Mouse (Mus musculus) forebrain, postnatal 0 days (tissue): ENCODE data around the gene Selenoi. TPM values are rescaled to one million over a fixed set of nuclear protein-coding genes. Genes with fewer than 3 reads are reported as not detected.
A peak's percentile ranks its signal among the peaks of the same experiment; 100 is the strongest.

Experiments
- ATAC-seq: fragments of 200-750 bp; cut with Nextera tagmentation; 2 replicates; pipeline ENCODE4 v1.8.0; 2017; ENCODE audit warnings: mild to moderate bottlenecking, moderate library complexity
- DNase-seq: peaks from one replicate; pipeline ENCODE4 v3.0.0-alpha.2; 2015
- H3K27ac ChIP-seq: fragments of 300-500 bp; sonication (generic); 2 replicates; pipeline ENCODE4 v1.5.1; 2014; ENCODE audit warnings: low read depth, mild to moderate bottlenecking, antibody characterized with exemption, low read length, moderate library complexity, mixed read lengths
- H3K27me3 ChIP-seq: fragments of 300-500 bp; sonication (generic); 2 replicates; pipeline ENCODE4 v1.6.1; 2014; ENCODE audit warnings: mild to moderate bottlenecking, low read length, mixed read lengths; ENCODE audit not compliant: insufficient read depth
- H3K36me3 ChIP-seq: fragments of 300-500 bp; sonication (generic); 2 replicates; pipeline ENCODE4 v1.6.1; 2014; ENCODE audit warnings: mild to moderate bottlenecking, moderate library complexity; ENCODE audit not compliant: insufficient read depth
- H3K4me1 ChIP-seq: fragments of 300-500 bp; sonication (generic); 2 replicates; pipeline ENCODE4 v1.6.1; 2014; ENCODE audit warnings: antibody characterized with exemption; ENCODE audit not compliant: insufficient read depth
- H3K4me2 ChIP-seq: fragments of 300-500 bp; sonication (generic); 2 replicates; pipeline ENCODE4 v1.6.1; 2014; ENCODE audit warnings: low read depth, mild to moderate bottlenecking, moderate library complexity
- H3K4me3 ChIP-seq: fragments of 300-500 bp; sonication (generic); 2 replicates; pipeline ENCODE4 v1.5.1; 2014; ENCODE audit warnings: low read depth, low read length, mixed read lengths
- H3K9ac ChIP-seq: fragments of 300-500 bp; sonication (generic); 2 replicates; pipeline ENCODE4 v1.6.1; 2014; ENCODE audit warnings: mild to moderate bottlenecking
- H3K9me3 ChIP-seq: fragments of 300-500 bp; sonication (generic); 2 replicates; pipeline ENCODE4 v1.6.1; 2016; ENCODE audit warnings: low read length
- CTCF ChIP-seq: sonication (generic); IDR thresholded peaks from 2 replicates; pipeline ENCODE4 v1.5.1; 2016; ENCODE audit warnings: antibody characterized with exemption, control low read depth, low read depth
- WGBS: fragments of 180-500 bp; shearing (Covaris S2); extraction: QIAGEN DNeasy Blood & Tissue Kit; methylation state at CpG from one replicate; pipeline ENCODE4 v1.1.7; 2014; 5-methylcytosine and 5-hydroxymethylcytosine counted together
- polyA plus RNA-seq: library from polyadenylated mRNA; unstranded; fragments of >200 nt; fragmentation: Nextera tagmentation; extraction: Ambion mirVana; gene quantifications from 2 replicates; pipeline ENCODE4 v1.2.1, GENCODE M21; 2015
- total RNA-seq: library from RNA; depleted of rRNA; stranded (reverse); fragments of >200 nt; gene quantifications from 2 replicates; pipeline ENCODE4 v1.2.3, GENCODE M21; 2014; rRNA removed

The Selenoi gene
- total and polyA plus RNA-seq, 2 experiments from 2014 or later: 21.1 to 59.6 TPM

- 31% methylated on average over 9 of the region's 9 CpGs for WGBS
- no peaks in the 10 kb centered on the region for H3K27me3 ChIP-seq
- no peaks in the 10 kb centered on the region for H3K4me1 ChIP-seq
- H3K9ac ChIP-seq: peak overlapping the region; percentile 66
- 0 out of 2 replicates have a peak, but pooled peaks cover 6% of the 10 kb centered on the region for H3K9me3 ChIP-seq
- H3K27ac ChIP-seq: peak overlapping the region; percentile 42
- H3K36me3 ChIP-seq: no peaks in the 10 kb centered on the region
- H3K4me2 ChIP-seq: peak overlapping the region; percentile 66
- no peak for TF ChIP-seq CTCF
- DNase-seq (no peak), ATAC-seq (peak; percentile 13; the same call in 1 of the 2 replicates)
- peak overlapping the region; percentile 56 for H3K4me3 ChIP-seq
These were observed 48.5 kb downstream of the Selenoi start for GRCm38 (mm10) chr5:30280864-30281263.

GRCm38 (mm10) chr5:30281291-30281732 is 48.9 kb downstream of the Selenoi start, which contains the start of gene Drc1:
TSS of gene Drc1 (plus strand) at chr5:30281388.
- no peaks in the 10 kb centered on the region for H3K27me3 ChIP-seq
- peak within 1 kb of the TSS; percentile 66 for H3K4me2 ChIP-seq
- DNase-seq (peak; percentile 87), ATAC-seq (peak; percentile 98)
- WGBS: under 1% methylated on average over 26 of the region's 26 CpGs
- H3K36me3 ChIP-seq: no peaks in the 10 kb centered on the region
- H3K9me3 ChIP-seq: 0 out of 2 replicates have a peak, but pooled peaks cover 6% of the 10 kb centered on the region
- H3K27ac ChIP-seq: peak within 1 kb of the TSS; percentile 42
- H3K4me3 ChIP-seq: peak within 1 kb of the TSS; percentile 56
- H3K4me1 ChIP-seq: no peaks in the 10 kb centered on the region
- peak within 1 kb of the TSS; percentile 66 for H3K9ac ChIP-seq
- no peak for TF ChIP-seq CTCF

- no peaks in the 10 kb centered on the region for H3K36me3 ChIP-seq
- DNase-seq: no peak
- H3K4me2 ChIP-seq: no peak overlapping the region
- H3K9me3 ChIP-seq: 0 out of 2 replicates have a peak, but pooled peaks cover 6% of the 10 kb centered on the region
- H3K9ac ChIP-seq: no peak overlapping the region
- TF ChIP-seq CTCF: no peak
- 87% methylated on average over 10 of the region's 10 CpGs for WGBS
- ATAC-seq: no peak
- H3K4me1 ChIP-seq: no peaks in the 10 kb centered on the region
- H3K4me3 ChIP-seq: no peak overlapping the region
- no peak overlapping the region for H3K27ac ChIP-seq
- H3K27me3 ChIP-seq: no peaks in the 10 kb centered on the region
These were observed 53.8 kb downstream of the Selenoi start for GRCm38 (mm10) chr5:30285944-30286799.

- no peak overlapping the region for H3K4me3 ChIP-seq
- no peak overlapping the region for H3K27ac ChIP-seq
- no peaks in the 10 kb centered on the region for H3K4me1 ChIP-seq
- WGBS: 81% methylated on average over 9 of the region's 9 CpGs
- ATAC-seq (no peak), DNase-seq (no peak)
- H3K36me3 ChIP-seq: no peaks in the 10 kb centered on the region
- no peaks in the 10 kb centered on the region for H3K27me3 ChIP-seq
- H3K9me3 ChIP-seq: 0 out of 2 replicates have a peak, but pooled peaks cover 6% of the 10 kb centered on the region
- H3K4me2 ChIP-seq: no peak overlapping the region
- no peak for TF ChIP-seq CTCF
- no peak overlapping the region for H3K9ac ChIP-seq
These were observed 54.9 kb downstream of the Selenoi start for GRCm38 (mm10) chr5:30287106-30287882.

Other genes with a start within 250 kb of the Selenoi start
- gene Il6, start 219.5 kb upstream of the Selenoi start, total RNA-seq: not detected in 2 replicates
- not detected in 2 replicates for gene Il6, start 219.5 kb upstream of the Selenoi start, polyA plus RNA-seq
- gene Tyms, start 159.0 kb upstream of the Selenoi start, total RNA-seq: 12.3 and 14.3 TPM in 2 replicates
- 26.8 and 34.1 TPM in 2 replicates for gene Tyms, start 159.0 kb upstream of the Selenoi start, polyA plus RNA-seq
- 10.4 and 10.5 TPM in 2 replicates for gene Garem2, start 127.4 kb upstream of the Selenoi start, total RNA-seq
- gene Garem2, start 127.4 kb upstream of the Selenoi start, polyA plus RNA-seq: 5.5 and 7.2 TPM in 2 replicates
- gene 3110082J24Rik, start 126.5 kb upstream of the Selenoi start, total RNA-seq: 1.0 and 2.0 TPM in 2 replicates
- 2.0 and 2.5 TPM in 2 replicates for gene 3110082J24Rik, start 126.5 kb upstream of the Selenoi start, polyA plus RNA-seq
- gene Hadha, start 77.4 kb upstream of the Selenoi start, total RNA-seq: 50.3 and 57.9 TPM in 2 replicates
- gene Hadha, start 77.4 kb upstream of the Selenoi start, polyA plus RNA-seq: 45.9 and 56.1 TPM in 2 replicates
- 54.4 and 59.3 TPM in 2 replicates for gene Hadhb, start 77.3 kb upstream of the Selenoi start, total RNA-seq
- 43.2 and 46.2 TPM in 2 replicates for gene Hadhb, start 77.3 kb upstream of the Selenoi start, polyA plus RNA-seq
- gene Adgrf3, start 26.9 kb upstream of the Selenoi start, total RNA-seq: not detected in 2 replicates
- gene Adgrf3, start 26.9 kb upstream of the Selenoi start, polyA plus RNA-seq: not detected in 2 replicates
- 12.7 and 16.9 TPM in 2 replicates for gene Drc1, start 48.8 kb downstream of the Selenoi start, total RNA-seq
- gene Drc1, start 48.8 kb downstream of the Selenoi start, polyA plus RNA-seq: 9.5 and 14.7 TPM in 2 replicates
- gene Otof, start 229.4 kb downstream of the Selenoi start, total RNA-seq: 5.9 and 7.6 TPM in 2 replicates
- 1.7 and 3.0 TPM in 2 replicates for gene Otof, start 229.4 kb downstream of the Selenoi start, polyA plus RNA-seq
- gene 1700001C02Rik, start 233.5 kb downstream of the Selenoi start, total RNA-seq: 0.85 and 1.0 TPM in 2 replicates
- 5.2 and 6.8 TPM in 2 replicates for gene 1700001C02Rik, start 233.5 kb downstream of the Selenoi start, polyA plus RNA-seq